Mouse (Mus musculus): ENCODE results near the gene Vegfd. TPM values are rescaled to one million over a fixed set of nuclear protein-coding genes. Genes with fewer than 3 reads are reported as not detected.

Gene Vegfd
- polyA plus RNA-seq, 1 experiment, result 1.7 TPM

Other genes starting within 250 kb of the Vegfd start
- 74.9 and 171 TPM in 2 replicates for gene Ace2, start 234.0 kb upstream of the Vegfd start, polyA plus RNA-seq (2012; rRNA removed)
- 0.47 and 0.51 TPM in 2 replicates for gene Bmx, start 115.2 kb upstream of the Vegfd start, polyA plus RNA-seq (2012; rRNA removed)
- 1.4 and 1.5 TPM in 2 replicates for gene Pir, start 104.0 kb upstream of the Vegfd start, polyA plus RNA-seq (2012; rRNA removed)
- gene Piga, start 46.4 kb downstream of the Vegfd start, polyA plus RNA-seq (2012; rRNA removed), result 4.4 and 6.2 TPM in 2 replicates
- 0.16 and 0.26 TPM in 2 replicates for gene Asb11, start 63.6 kb downstream of the Vegfd start, polyA plus RNA-seq (2012; rRNA removed)
- not detected in 2 replicates for gene Asb9, start 132.9 kb downstream of the Vegfd start, polyA plus RNA-seq (2012; rRNA removed)